Mouse (Mus musculus): ENCODE results near the gene Camk2d. TPM values are rescaled to one million over a fixed set of nuclear protein-coding genes. Genes with fewer than 3 reads are reported as not detected.

The Camk2d gene
- polyA plus RNA-seq, 1 experiment from 2014 or later = 36.6 TPM

GRCm38 (mm10) chr3:126681996-126682395, 85.9 kb downstream of the Camk2d start:
- H3K9ac ChIP-seq (replicated peaks; ENCODE audit: low read depth) = no peak overlapping the region
- no peak for DNase-seq (ENCODE audit: low spot score)
- H3K4me3 ChIP-seq (ENCODE audit: low read depth, low read length) = no peak overlapping the region
- H3K27me3 ChIP-seq (replicated peaks; ENCODE audit: insufficient read depth, low read length) = no peaks in the 10 kb centered on the region
- ATAC-seq = no peak
- no peak for TF ChIP-seq EP300 (IDR thresholded peaks at IDR 0.05)
- no peak for TF ChIP-seq CTCF (IDR thresholded peaks at IDR 0.05)
- 73% methylated on average over 4 of the region's 4 CpGs for WGBS
- H3K9me3 ChIP-seq (ENCODE audit: low read length) = no peaks in the 10 kb centered on the region
- no peak overlapping the region for H3K4me2 ChIP-seq (replicated peaks; ENCODE audit: low read depth, low read length)
- no peaks in the 10 kb centered on the region for H3K4me1 ChIP-seq (ENCODE audit: insufficient read depth, low read depth, low read length)
- no peaks in the 10 kb centered on the region for H3K36me3 ChIP-seq (ENCODE audit: insufficient read depth, low read length)
- no peak overlapping the region for H3K27ac ChIP-seq (ENCODE audit: low read length)

GRCm38 (mm10) chr3:126685363-126685762, 89.3 kb downstream of the Camk2d start:
- WGBS = 64% methylated on average over 5 of the region's 6 CpGs
- no peak for ATAC-seq
- no peak for DNase-seq (ENCODE audit: low spot score)

GRCm38 (mm10) chr3:126687150-126687549, 91.0 kb downstream of the Camk2d start:
- no peak overlapping the region for H3K27ac ChIP-seq (ENCODE audit: low read length)
- no peaks in the 10 kb centered on the region for H3K9me3 ChIP-seq (ENCODE audit: low read length)
- WGBS = 55% methylated on average over 4 of the region's 4 CpGs
- DNase-seq (ENCODE audit: low spot score) (no peak), ATAC-seq (no peak)
- no peak overlapping the region for H3K9ac ChIP-seq (replicated peaks; ENCODE audit: low read depth)
- no peaks in the 10 kb centered on the region for H3K36me3 ChIP-seq (ENCODE audit: insufficient read depth, low read length)
- 0 out of 2 replicates have a peak, but pooled peaks cover 1% of the 10 kb centered on the region for H3K4me1 ChIP-seq (ENCODE audit: insufficient read depth, low read depth, low read length)
- no peaks in the 10 kb centered on the region for H3K27me3 ChIP-seq (replicated peaks; ENCODE audit: insufficient read depth, low read length)
- TF ChIP-seq CTCF (IDR thresholded peaks at IDR 0.05) = no peak
- no peak for TF ChIP-seq EP300 (IDR thresholded peaks at IDR 0.05)
- H3K4me3 ChIP-seq (ENCODE audit: low read depth, low read length) = no peak overlapping the region
- no peak overlapping the region for H3K4me2 ChIP-seq (replicated peaks; ENCODE audit: low read depth, low read length)

More at GRCm38 (mm10) chr3:126685363-126685762, 89.3 kb downstream of the Camk2d start:
- TF ChIP-seq EP300 (IDR thresholded peaks at IDR 0.05) = no peak
- TF ChIP-seq CTCF (IDR thresholded peaks at IDR 0.05) = no peak
- no peaks in the 10 kb centered on the region for H3K9me3 ChIP-seq (ENCODE audit: low read length)
- no peaks in the 10 kb centered on the region for H3K4me1 ChIP-seq (ENCODE audit: insufficient read depth, low read depth, low read length)
- no peaks in the 10 kb centered on the region for H3K36me3 ChIP-seq (ENCODE audit: insufficient read depth, low read length)
- no peak overlapping the region for H3K27ac ChIP-seq (ENCODE audit: low read length)
- no peak overlapping the region for H3K4me2 ChIP-seq (replicated peaks; ENCODE audit: low read depth, low read length)
- H3K4me3 ChIP-seq (ENCODE audit: low read depth, low read length) = no peak overlapping the region
- H3K27me3 ChIP-seq (replicated peaks; ENCODE audit: insufficient read depth, low read length) = no peaks in the 10 kb centered on the region
- H3K9ac ChIP-seq (replicated peaks; ENCODE audit: low read depth) = no peak overlapping the region

GRCm38 (mm10) chr3:126688516-126688915, 92.4 kb downstream of the Camk2d start:
- TF ChIP-seq CTCF (IDR thresholded peaks at IDR 0.05) (no peak), EP300 (IDR thresholded peaks at IDR 0.05) (no peak)
- H3K4me2 ChIP-seq (replicated peaks; ENCODE audit: low read depth, low read length) = no peak overlapping the region
- H3K27ac ChIP-seq (ENCODE audit: low read length) = no peak overlapping the region
- H3K9me3 ChIP-seq (ENCODE audit: low read length) = no peaks in the 10 kb centered on the region
- H3K9ac ChIP-seq (replicated peaks; ENCODE audit: low read depth) = no peak overlapping the region
- ATAC-seq (no peak), DNase-seq (ENCODE audit: low spot score) (no peak)
- peaks cover 12% of the 10 kb centered on the region; the same call in 1 of the 2 replicates for H3K4me1 ChIP-seq (ENCODE audit: insufficient read depth, low read depth, low read length)
- no peak overlapping the region for H3K4me3 ChIP-seq (ENCODE audit: low read depth, low read length)
- WGBS = 90% methylated on average over 2 of the region's 2 CpGs
- H3K36me3 ChIP-seq (ENCODE audit: insufficient read depth, low read length) = no peaks in the 10 kb centered on the region
- no peaks in the 10 kb centered on the region for H3K27me3 ChIP-seq (replicated peaks; ENCODE audit: insufficient read depth, low read length)

- DNase-seq (ENCODE audit: low spot score) = no peak
- H3K9ac ChIP-seq (replicated peaks; ENCODE audit: low read depth) = no peak overlapping the region
- no peaks in the 10 kb centered on the region for H3K27me3 ChIP-seq (replicated peaks; ENCODE audit: insufficient read depth, low read length)
- no peak for ATAC-seq
- no peaks in the 10 kb centered on the region for H3K9me3 ChIP-seq (ENCODE audit: low read length)
- WGBS = 85% methylated on average over 13 of the region's 13 CpGs
- H3K36me3 ChIP-seq (ENCODE audit: insufficient read depth, low read length) = no peaks in the 10 kb centered on the region
- peaks cover 12% of the 10 kb centered on the region; the same call in 1 of the 2 replicates for H3K4me1 ChIP-seq (ENCODE audit: insufficient read depth, low read depth, low read length)
- no peak overlapping the region for H3K4me3 ChIP-seq (ENCODE audit: low read depth, low read length)
- no peak for TF ChIP-seq EP300 (IDR thresholded peaks at IDR 0.05)
- no peak overlapping the region for H3K4me2 ChIP-seq (replicated peaks; ENCODE audit: low read depth, low read length)
- no peak overlapping the region for H3K27ac ChIP-seq (ENCODE audit: low read length)
Measured at GRCm38 (mm10) chr3:126690627-126691505, 94.8 kb downstream of the Camk2d start.

GRCm38 (mm10) chr3:126691565-126691964, 95.5 kb downstream of the Camk2d start:
- Histone ChIP-seq H3K4me3 (ENCODE audit: low read depth, low read length) (no peak overlapping the region), H3K9ac (replicated peaks; ENCODE audit: low read depth) (no peak overlapping the region), H3K4me1 (ENCODE audit: insufficient read depth, low read depth, low read length) (peaks cover 12% of the 10 kb centered on the region; the same call in 1 of the 2 replicates), H3K27me3 (replicated peaks; ENCODE audit: insufficient read depth, low read length) (no peaks in the 10 kb centered on the region), H3K9me3 (ENCODE audit: low read length) (no peaks in the 10 kb centered on the region), H3K27ac (ENCODE audit: low read length) (no peak overlapping the region), H3K4me2 (replicated peaks; ENCODE audit: low read depth, low read length) (no peak overlapping the region), H3K36me3 (ENCODE audit: insufficient read depth, low read length) (no peaks in the 10 kb centered on the region)
- DNase-seq (ENCODE audit: low spot score) (no peak), ATAC-seq (no peak)
- 97% methylated on average over 2 of the region's 2 CpGs for whole genome bisulfite sequencing
- no peak for TF ChIP-seq CTCF (IDR thresholded peaks at IDR 0.05)
